Mouse (Mus musculus) limb, embryonic 15.5 days (tissue): ENCODE results near the gene Fkbpl. TPM values are rescaled to one million over a fixed set of nuclear protein-coding genes. Genes with fewer than 3 reads are reported as not detected.

Experiments
- ATAC-seq: fragments of 200-750 bp; cut with Nextera tagmentation; 2 replicates; pipeline ENCODE4 v1.8.0; 2017; ENCODE audit warnings: low read depth, moderate TSS enrichment; ENCODE audit not compliant: insufficient number of reproducible peaks, low FRiP score, low TSS enrichment
- H3K27ac ChIP-seq: fragments of 300-500 bp; sonication (generic); 2 replicates; pipeline ENCODE4 v1.5.1; 2015; ENCODE audit warnings: moderate library complexity, mild to moderate bottlenecking, inconsistent platforms
- H3K27me3 ChIP-seq: fragments of 300-500 bp; sonication (generic); 2 replicates; pipeline ENCODE4 v1.6.1; 2015; ENCODE audit warnings: inconsistent platforms
- H3K36me3 ChIP-seq: fragments of 300-500 bp; sonication (generic); 2 replicates; pipeline ENCODE4 v1.6.1; 2015; ENCODE audit warnings: inconsistent platforms
- H3K4me1 ChIP-seq: fragments of 300-500 bp; sonication (generic); 2 replicates; pipeline ENCODE4 v1.6.1; 2015; ENCODE audit warnings: inconsistent platforms
- H3K4me2 ChIP-seq: fragments of 300-500 bp; sonication (generic); 2 replicates; pipeline ENCODE4 v1.6.1; 2015; ENCODE audit warnings: mild to moderate bottlenecking, inconsistent platforms
- H3K4me3 ChIP-seq: fragments of 300-500 bp; sonication (generic); 2 replicates; pipeline ENCODE4 v1.5.1; 2015; ENCODE audit warnings: mild to moderate bottlenecking, inconsistent platforms
- H3K9ac ChIP-seq: fragments of 300-500 bp; sonication (generic); 2 replicates; pipeline ENCODE4 v1.6.1; 2015; ENCODE audit warnings: inconsistent platforms
- H3K9me3 ChIP-seq: fragments of 300-500 bp; sonication (generic); 2 replicates; pipeline ENCODE4 v1.6.1; 2016; ENCODE audit warnings: inconsistent platforms
- WGBS: fragments of 180-500 bp; shearing (Covaris S2); methylation state at CpG from one replicate; pipeline ENCODE4 v1.1.7; 2015; 5-methylcytosine and 5-hydroxymethylcytosine counted together
- polyA plus RNA-seq: library from polyadenylated mRNA; unstranded; fragments of >200 nt; fragmentation: Nextera tagmentation; extraction: Ambion mirVana; gene quantifications from 2 replicates; pipeline ENCODE4 v1.2.1, GENCODE M21; 2015

Fkbpl gene
- polyA plus RNA-seq, 1 experiment from 2014 or later = 15.5 TPM

GRCm38 (mm10) chr17:34640778-34641601, 3.6 kb upstream of the Fkbpl start:
- Histone ChIP-seq H3K9ac (no peak overlapping the region), H3K27ac (peak overlapping the region; percentile 70), H3K4me2 (no peak overlapping the region), H3K4me1 (peaks cover 27% of the 10 kb centered on the region), H3K27me3 (no peaks in the 10 kb centered on the region), H3K36me3 (peaks cover 3% of the 10 kb centered on the region; the same call in 1 of the 2 replicates), H3K4me3 (no peak overlapping the region), H3K9me3 (no peaks in the 10 kb centered on the region)
- no peak for ATAC-seq
- WGBS = 16% methylated on average over 11 of the region's 11 CpGs

GRCm38 (mm10) chr17:34641945-34642344, 2.6 kb upstream of the Fkbpl start:
- H3K4me3 ChIP-seq = no peak overlapping the region
- no peak overlapping the region for H3K9ac ChIP-seq
- ATAC-seq = no peak
- H3K27ac ChIP-seq = no peak overlapping the region
- no peak overlapping the region for H3K4me2 ChIP-seq
- H3K4me1 ChIP-seq = peaks cover 34% of the 10 kb centered on the region
- 58% methylated on average over 3 of the region's 3 CpGs for WGBS
- peaks cover 3% of the 10 kb centered on the region; the same call in 1 of the 2 replicates for H3K36me3 ChIP-seq
- H3K27me3 ChIP-seq = no peaks in the 10 kb centered on the region
- no peaks in the 10 kb centered on the region for H3K9me3 ChIP-seq

GRCm38 (mm10) chr17:34643379-34643778, 1.2 kb upstream of the Fkbpl start:
- Histone ChIP-seq H3K9ac (no peak overlapping the region), H3K9me3 (no peaks in the 10 kb centered on the region), H3K4me3 (no peak overlapping the region), H3K27ac (no peak overlapping the region), H3K4me2 (no peak overlapping the region), H3K27me3 (no peaks in the 10 kb centered on the region), H3K36me3 (peaks cover 3% of the 10 kb centered on the region; the same call in 1 of the 2 replicates), H3K4me1 (peaks cover 44% of the 10 kb centered on the region)
- no peak for ATAC-seq
- WGBS = 89% methylated on average over 4 of the region's 4 CpGs

GRCm38 (mm10) chr17:34643944-34644343, 620 bp upstream of the Fkbpl start:
- peaks cover 3% of the 10 kb centered on the region for H3K36me3 ChIP-seq
- no peak overlapping the region for H3K4me2 ChIP-seq
- H3K27me3 ChIP-seq = no peaks in the 10 kb centered on the region
- WGBS = 74% methylated on average over 10 of the region's 10 CpGs
- H3K9me3 ChIP-seq = no peaks in the 10 kb centered on the region
- no peak for ATAC-seq
- H3K9ac ChIP-seq = no peak overlapping the region
- H3K4me1 ChIP-seq = peaks cover 46% of the 10 kb centered on the region
- H3K4me3 ChIP-seq = peak overlapping the region; percentile 66; the same call in 1 of the 2 replicates
- H3K27ac ChIP-seq = 0 out of 2 replicates have a peak overlapping the region, but pooled peaks have one; percentile 50

GRCm38 (mm10) chr17:34645256-34645829, 779 bp downstream of the Fkbpl start:
- Histone ChIP-seq H3K9me3 (no peaks in the 10 kb centered on the region), H3K4me1 (peaks cover 46% of the 10 kb centered on the region), H3K4me2 (peak overlapping the region; percentile 72), H3K36me3 (peaks cover 17% of the 10 kb centered on the region), H3K4me3 (peak overlapping the region; percentile 66), H3K27ac (peak overlapping the region; percentile 78; the same call in 1 of the 2 replicates), H3K9ac (peak overlapping the region; percentile 58), H3K27me3 (no peaks in the 10 kb centered on the region)
- ATAC-seq = no peak
- WGBS = 44% methylated on average over 10 of the region's 10 CpGs

GRCm38 (mm10) chr17:34645831-34646511, 1.4 kb downstream of the Fkbpl start:
- Histone ChIP-seq H3K4me1 (peaks cover 39% of the 10 kb centered on the region), H3K27ac (no peak overlapping the region), H3K9ac (no peak overlapping the region), H3K4me2 (0 out of 2 replicates have a peak overlapping the region, but pooled peaks have one; percentile 38), H3K9me3 (no peaks in the 10 kb centered on the region), H3K4me3 (peak overlapping the region; percentile 100; the same call in 1 of the 2 replicates), H3K36me3 (peaks cover 23% of the 10 kb centered on the region), H3K27me3 (no peaks in the 10 kb centered on the region)
- no peak for ATAC-seq
- 86% methylated on average over 30 of the region's 30 CpGs for WGBS

- under 1% methylated on average over 62 of the region's 66 CpGs for WGBS
- H3K4me1 ChIP-seq = peaks cover 33% of the 10 kb centered on the region
- peak; percentile 94 for ATAC-seq
- H3K4me2 ChIP-seq = peak within 1 kb of the TSS; percentile 80
- peaks cover 35% of the 10 kb centered on the region for H3K36me3 ChIP-seq
- H3K27ac ChIP-seq = peak within 1 kb of the TSS; percentile 69
- H3K9ac ChIP-seq = peak within 1 kb of the TSS; percentile 94
- no peaks in the 10 kb centered on the region for H3K27me3 ChIP-seq
- H3K4me3 ChIP-seq = peak within 1 kb of the TSS; percentile 100
- H3K9me3 ChIP-seq = no peaks in the 10 kb centered on the region
Observed at GRCm38 (mm10) chr17:34646906-34647787, 2.6 kb downstream of the Fkbpl start, which contains the start of gene Atf6b. TSS of gene Atf6b (plus strand) at chr17:34647146.

- Histone ChIP-seq H3K27me3 (no peaks in the 10 kb centered on the region), H3K4me1 (peaks cover 33% of the 10 kb centered on the region), H3K4me2 (peak overlapping the region; percentile 80; the same call in 1 of the 2 replicates), H3K9me3 (no peaks in the 10 kb centered on the region), H3K4me3 (peak overlapping the region; percentile 100), H3K9ac (no peak overlapping the region; the same call in 1 of the 2 replicates), H3K27ac (no peak overlapping the region), H3K36me3 (peaks cover 47% of the 10 kb centered on the region)
- no peak for ATAC-seq
- 81% methylated on average over 16 of the region's 16 CpGs for WGBS
Observed at GRCm38 (mm10) chr17:34648141-34648890, 3.8 kb downstream of the Fkbpl start.

- no peak overlapping the region for H3K9ac ChIP-seq
- H3K27ac ChIP-seq = no peak overlapping the region
- peaks cover 55% of the 10 kb centered on the region for H3K36me3 ChIP-seq
- no peak overlapping the region for H3K4me2 ChIP-seq
- no peak overlapping the region for H3K4me3 ChIP-seq
- H3K9me3 ChIP-seq = no peaks in the 10 kb centered on the region
- H3K4me1 ChIP-seq = peaks cover 35% of the 10 kb centered on the region
- 88% methylated on average over 18 of the region's 18 CpGs for WGBS
- no peaks in the 10 kb centered on the region for H3K27me3 ChIP-seq
- ATAC-seq = no peak
Observed at GRCm38 (mm10) chr17:34649106-34649864, 4.7 kb downstream of the Fkbpl start.

- Histone ChIP-seq H3K4me3 (no peak overlapping the region), H3K9ac (no peak overlapping the region), H3K4me1 (peaks cover 34% of the 10 kb centered on the region), H3K9me3 (no peaks in the 10 kb centered on the region), H3K27ac (no peak overlapping the region), H3K27me3 (no peaks in the 10 kb centered on the region), H3K36me3 (peaks cover 55% of the 10 kb centered on the region), H3K4me2 (no peak overlapping the region)
- no peak for ATAC-seq
- 92% methylated on average over 14 of the region's 14 CpGs for WGBS
Observed at GRCm38 (mm10) chr17:34650781-34651180, 6.2 kb downstream of the Fkbpl start.
